Mouse (Mus musculus) olfactory bulb, adult 2 months (tissue): Measurements from ENCODE around the gene Slc35e2. TPM values are rescaled to one million over a fixed set of nuclear protein-coding genes. Genes with fewer than 3 reads are reported as not detected.

ENCODE experiments used
- H3K27ac ChIP-seq: fragments of 200-500 bp; 2 replicates; pipeline ENCODE4 v1.5.1; 2012; ENCODE audit warnings: low read depth, low read length; ENCODE audit not compliant: insufficient read depth
- H3K4me1 ChIP-seq: fragments of 200-500 bp; 2 replicates; pipeline ENCODE4 v1.6.1; 2012; ENCODE audit warnings: low read length; ENCODE audit not compliant: control insufficient read depth, insufficient read depth
- H3K4me3 ChIP-seq: fragments of 200-500 bp; 2 replicates; pipeline ENCODE4 v1.5.1; 2012; ENCODE audit warnings: mild to moderate bottlenecking, low read depth, low read length, moderate library complexity; ENCODE audit not compliant: insufficient read depth
- CTCF ChIP-seq: fragments of 200-500 bp; IDR thresholded peaks from 2 replicates; pipeline ENCODE4 v1.5.1; 2012; ENCODE audit warnings: low read depth, mild to moderate bottlenecking, low read length, moderate library complexity; ENCODE audit not compliant: insufficient read depth
- POLR2A ChIP-seq: fragments of 200-500 bp; IDR thresholded peaks from 2 replicates; pipeline ENCODE4 v1.6.1; 2012; ENCODE audit warnings: mild to moderate bottlenecking, low read depth, low read length, moderate library complexity; ENCODE audit not compliant: insufficient read depth
- WGBS: fragments of 180-500 bp; shearing (Covaris S2); methylation state at CpG from one replicate; pipeline ENCODE4 v1.1.7; 2018; 5-methylcytosine and 5-hydroxymethylcytosine counted together
- polyA plus RNA-seq: library from polyadenylated mRNA; stranded (reverse); fragments of >200 nt; gene quantifications from 2 replicates; pipeline ENCODE4 v1.2.4, GENCODE M21; 2012; ENCODE audit warnings: low replicate concordance; ENCODE audit not compliant: missing spikeins, insufficient read depth, insufficient read length

Gene Slc35e2
- polyA plus RNA-seq, 1 experiment: not detected

DNA sequence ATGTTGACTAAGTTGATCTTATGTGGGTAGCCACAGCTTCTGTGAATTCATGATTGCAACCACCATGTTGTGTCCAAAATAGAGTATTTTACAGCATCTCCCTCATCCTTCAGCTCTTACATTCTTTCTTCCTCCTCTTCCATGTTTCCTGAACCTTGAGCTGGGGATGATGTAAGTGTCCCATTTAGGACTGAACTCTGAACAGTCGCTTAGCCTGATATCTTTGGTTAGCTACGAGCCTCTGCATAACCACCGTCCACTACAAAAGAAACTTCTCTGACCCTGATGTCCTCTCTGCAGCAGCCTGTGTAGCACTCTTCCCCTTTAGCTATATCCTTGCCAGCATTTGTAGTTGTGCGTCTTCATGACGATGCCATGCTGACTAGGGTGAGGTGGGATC, 44.5 kb downstream of the Slc35e2 start:
- no peak overlapping the region for H3K4me3 ChIP-seq
- H3K27ac ChIP-seq: no peak overlapping the region
- 92% methylated on average over 5 of the region's 5 CpGs for WGBS
- no peaks in the 10 kb centered on the region for H3K4me1 ChIP-seq
- TF ChIP-seq CTCF: no peak
- TF ChIP-seq POLR2A: no peak

DNA sequence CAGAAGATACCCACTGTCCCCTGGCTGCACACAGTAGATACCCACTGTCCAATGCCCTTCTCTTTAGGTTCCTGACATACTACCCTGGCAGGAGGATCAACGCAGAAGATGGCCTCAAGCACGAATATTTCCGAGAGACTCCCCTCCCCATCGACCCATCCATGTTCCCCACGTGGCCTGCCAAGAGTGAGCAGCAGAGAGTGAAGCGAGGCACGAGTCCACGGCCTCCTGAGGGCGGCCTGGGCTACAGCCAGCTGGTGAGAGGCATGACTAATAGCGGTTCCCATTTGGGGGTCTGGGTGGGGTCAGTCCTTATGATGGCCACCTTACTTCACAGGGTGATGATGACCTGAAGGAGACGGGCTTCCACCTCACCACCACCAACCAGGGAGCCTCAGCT, 48.1 kb downstream of the Slc35e2 start:
- TF ChIP-seq POLR2A: no peak
- no peak for TF ChIP-seq CTCF
- 92% methylated on average over 11 of the region's 11 CpGs for WGBS
- H3K27ac ChIP-seq: no peak overlapping the region
- H3K4me3 ChIP-seq: no peak overlapping the region
- peaks cover 16% of the 10 kb centered on the region for H3K4me1 ChIP-seq

DNA sequence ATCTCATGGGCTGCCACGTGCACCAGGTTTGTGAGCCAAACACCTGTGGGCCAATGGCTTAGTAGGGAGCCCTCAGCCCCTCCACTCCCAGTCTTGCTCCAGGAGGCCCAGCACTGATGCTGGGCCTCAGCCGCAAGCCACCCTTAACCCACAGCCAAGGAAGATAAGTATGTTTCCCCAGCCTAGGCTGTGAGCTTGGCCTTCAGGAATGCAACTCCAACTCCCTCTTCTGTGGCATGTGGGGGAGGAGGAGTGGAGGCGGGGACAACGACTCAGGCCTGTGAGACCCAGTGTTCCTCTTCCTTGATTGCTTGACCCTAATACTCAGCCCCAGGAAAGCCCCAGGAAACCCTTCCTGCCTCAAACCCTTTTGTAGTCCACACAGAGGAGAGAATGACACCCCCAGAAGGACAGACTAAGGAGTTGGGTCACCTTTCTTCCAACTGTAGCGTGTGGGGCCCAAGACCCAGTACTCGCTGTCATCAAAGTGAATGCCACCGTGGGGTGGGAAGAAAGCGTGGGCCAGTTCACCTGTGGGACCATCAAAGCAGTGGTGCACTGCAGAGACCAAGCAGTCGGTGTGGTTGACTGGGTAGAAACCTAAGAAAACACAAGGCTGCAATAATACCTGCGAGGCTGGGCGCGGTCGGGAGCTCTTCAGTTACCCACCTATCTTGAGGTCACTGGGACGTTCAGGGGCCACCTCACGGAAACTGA, 50.5 kb downstream of the Slc35e2 start:
- H3K4me1 ChIP-seq: peaks cover 21% of the 10 kb centered on the region
- TF ChIP-seq CTCF (no peak), POLR2A (no peak)
- no peak overlapping the region for H3K27ac ChIP-seq
- no peak overlapping the region for H3K4me3 ChIP-seq
- WGBS: 74% methylated on average over 15 of the region's 15 CpGs

DNA sequence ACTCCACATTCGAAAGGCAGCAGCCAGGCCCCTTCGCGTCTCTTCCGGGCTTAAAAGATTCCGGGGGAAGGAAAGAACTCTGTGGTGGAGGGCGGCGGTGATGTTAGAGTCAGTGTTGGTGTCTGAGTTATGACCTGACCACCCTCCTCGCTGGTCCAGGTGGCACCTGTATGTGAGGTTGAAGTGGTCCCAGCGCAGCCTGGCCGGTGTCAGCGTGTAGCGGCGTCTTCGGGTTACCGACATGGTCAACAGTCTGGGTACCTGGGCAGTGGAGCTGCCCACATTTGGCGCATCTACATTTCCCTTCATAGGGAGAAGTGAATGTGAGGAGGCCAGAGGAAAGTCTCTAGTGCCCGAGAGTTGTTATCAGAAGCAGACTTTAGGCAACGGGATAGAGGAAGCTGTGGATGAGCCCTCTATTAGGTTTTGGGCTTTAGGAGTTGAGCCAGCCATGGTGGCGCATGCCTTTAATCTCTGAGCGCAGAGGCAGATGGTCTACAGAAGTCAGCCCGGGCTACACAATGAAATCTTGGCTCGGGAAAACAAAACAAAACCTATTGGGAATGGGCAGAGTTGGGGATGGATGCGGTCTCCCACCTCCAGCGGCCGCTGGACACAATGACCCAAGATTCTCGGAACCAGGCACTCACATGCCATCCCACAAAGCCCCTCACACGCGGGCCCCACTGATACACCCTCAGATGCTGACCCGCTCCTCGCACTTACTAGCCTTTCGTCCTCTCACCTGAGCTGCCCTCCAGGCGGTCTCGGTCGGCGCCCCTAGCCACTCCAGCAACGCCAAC, 51.3 kb downstream of the Slc35e2 start:
- Histone ChIP-seq H3K4me1 (peaks cover 21% of the 10 kb centered on the region), H3K27ac (no peak overlapping the region), H3K4me3 (peak overlapping the region; percentile 26)
- 36% methylated on average over 36 of the region's 36 CpGs for WGBS
- no peak; the same call in 1 of the 2 replicates for TF ChIP-seq CTCF
- no peak for TF ChIP-seq POLR2A

DNA sequence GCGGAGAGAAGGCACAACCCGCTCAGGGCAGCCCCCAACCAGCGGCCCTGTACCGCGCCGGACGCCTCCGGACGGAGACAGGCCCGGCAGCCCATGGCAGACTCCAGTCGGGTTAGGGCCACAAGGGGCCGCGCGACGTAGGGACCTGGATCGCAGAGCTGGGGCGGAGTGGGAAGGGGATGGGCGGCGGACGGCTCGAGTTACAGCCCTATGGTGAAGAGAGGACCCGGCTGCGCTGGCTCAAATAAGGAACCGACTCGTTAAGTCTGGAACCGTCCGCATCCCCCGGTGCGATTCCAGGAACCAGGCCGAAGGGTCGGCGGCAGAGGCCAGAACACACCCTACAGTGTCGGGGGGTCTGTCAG, 51.9 kb downstream of the Slc35e2 start, which contains the start of gene Mmp23:
Gene Mmp23, minus strand, starts transcription at position 299 of the 365 bp plus-strand sequence.
- H3K27ac ChIP-seq: no peak within 1 kb of the TSS
- 5% methylated on average over 33 of the region's 33 CpGs for WGBS
- peak within 1 kb of the TSS; percentile 26 for H3K4me3 ChIP-seq
- no peak for TF ChIP-seq POLR2A
- TF ChIP-seq CTCF: 0 out of 2 replicates have a peak, but pooled peaks have one; percentile 5
- H3K4me1 ChIP-seq: peaks cover 21% of the 10 kb centered on the region

DNA sequence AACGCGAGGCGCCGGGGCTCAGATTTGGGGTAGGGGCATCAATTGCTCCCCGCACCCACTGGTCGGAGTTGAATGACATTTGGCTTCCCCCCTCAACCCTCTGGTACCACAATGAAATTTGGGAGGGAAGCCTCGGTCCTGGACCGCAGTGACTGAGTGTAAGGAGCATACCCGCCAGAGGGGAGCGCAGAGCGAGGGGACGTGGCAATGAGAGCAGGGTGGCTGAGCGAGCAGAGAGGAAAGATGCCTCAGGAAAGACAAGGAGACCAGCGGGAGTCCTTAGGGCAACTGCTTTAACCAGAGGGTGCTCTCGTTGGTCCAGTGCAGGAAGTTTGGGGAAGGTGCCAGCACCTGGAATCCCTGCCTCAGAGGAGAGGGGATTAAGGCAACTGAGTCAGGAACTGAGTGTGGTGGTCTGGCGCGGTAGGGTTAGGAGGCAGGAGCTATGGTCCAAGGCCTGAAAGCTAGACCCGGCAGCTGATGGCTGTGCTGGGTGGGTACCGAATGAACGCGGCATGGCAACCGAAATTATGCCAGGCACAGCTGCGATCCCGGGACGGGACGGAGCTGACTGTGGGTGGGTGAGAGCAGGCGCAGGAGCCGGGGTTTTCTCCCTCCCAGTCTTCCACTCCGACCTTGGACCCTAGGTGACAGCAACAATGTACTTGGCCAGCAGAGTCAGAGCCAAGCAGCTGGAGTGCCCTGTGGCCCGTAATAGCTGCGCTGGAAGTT, 52.4 kb downstream of the Slc35e2 start:
- TF ChIP-seq CTCF (no peak), POLR2A (no peak)
- 17% methylated on average over 31 of the region's 31 CpGs for WGBS
- no peak overlapping the region for H3K27ac ChIP-seq
- H3K4me1 ChIP-seq: peaks cover 21% of the 10 kb centered on the region
- peak overlapping the region; percentile 26 for H3K4me3 ChIP-seq

DNA sequence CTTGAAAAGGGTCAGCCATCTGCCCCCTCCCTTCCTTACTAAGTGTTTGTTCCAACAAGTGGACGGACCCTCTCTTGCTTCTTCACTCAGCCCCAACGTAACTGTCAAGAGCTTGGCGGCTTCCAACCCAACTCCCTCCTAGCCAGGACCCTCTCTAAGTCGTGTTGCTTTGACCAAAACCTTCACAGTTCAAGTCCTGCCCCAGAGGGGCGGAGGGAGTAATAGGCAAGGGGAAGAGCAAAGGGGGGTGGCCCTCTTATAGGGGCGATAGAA, 52.9 kb downstream of the Slc35e2 start:
- Histone ChIP-seq H3K27ac (no peak overlapping the region), H3K4me1 (peaks cover 21% of the 10 kb centered on the region), H3K4me3 (no peak overlapping the region)
- 36% methylated on average over 6 of the region's 6 CpGs for WGBS
- TF ChIP-seq CTCF (no peak), POLR2A (no peak)

DNA sequence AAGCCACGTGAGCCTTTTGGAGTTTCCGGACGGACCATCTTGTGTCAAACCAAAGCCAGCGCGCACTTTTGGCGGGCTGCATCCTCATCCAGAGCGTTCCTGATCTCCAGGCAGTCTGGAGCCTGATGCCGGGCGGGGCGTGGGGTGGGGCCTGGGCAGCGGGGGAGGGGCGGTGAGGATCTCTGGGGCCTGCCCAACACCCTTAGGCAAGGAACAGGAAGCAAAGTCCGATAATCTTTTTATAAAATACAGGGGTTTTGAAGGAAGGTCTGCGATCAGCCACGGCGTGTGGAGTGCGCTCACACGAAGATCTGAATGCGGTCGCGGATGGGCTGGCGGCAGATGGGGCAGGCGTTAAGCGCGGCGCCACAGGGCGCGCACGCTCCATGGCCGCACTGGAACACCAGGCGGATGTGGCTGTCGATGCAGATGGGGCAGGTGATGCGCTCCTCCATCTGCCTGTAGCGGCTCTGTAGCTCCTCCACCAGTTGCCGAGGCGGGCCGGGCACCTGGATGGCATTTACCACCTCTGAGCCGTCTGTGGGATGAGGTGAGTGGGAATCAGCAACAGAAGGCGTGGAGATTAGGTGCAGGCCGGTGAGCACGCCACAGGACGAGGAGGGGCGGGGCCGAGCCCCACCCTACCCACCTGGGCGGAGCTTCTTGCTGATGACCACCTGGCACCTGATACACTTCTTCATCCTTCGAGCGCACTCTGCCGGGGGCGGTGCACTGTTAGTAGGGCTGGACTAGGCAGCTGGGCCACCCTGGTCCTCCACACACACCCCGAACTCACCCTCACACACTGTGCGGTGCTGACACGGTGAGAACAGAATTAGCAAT, 53.5 kb downstream of the Slc35e2 start:
- Histone ChIP-seq H3K4me1 (peaks cover 21% of the 10 kb centered on the region), H3K27ac (no peak overlapping the region), H3K4me3 (peak overlapping the region; percentile 5; the same call in 1 of the 2 replicates)
- WGBS: 37% methylated on average over 52 of the region's 52 CpGs
- no peak for TF ChIP-seq CTCF
- no peak for TF ChIP-seq POLR2A
